Mouse (Mus musculus) olfactory bulb, adult 2 months (tissue): ENCODE data around the gene Fam229b. TPM values are rescaled to one million over a fixed set of nuclear protein-coding genes. Genes with fewer than 3 reads are reported as not detected.

ENCODE experiments used
- H3K27ac ChIP-seq: fragments of 200-500 bp; 2 replicates; pipeline ENCODE4 v1.5.1; 2012; ENCODE audit warnings: low read depth, low read length; ENCODE audit not compliant: insufficient read depth
- H3K4me1 ChIP-seq: fragments of 200-500 bp; 2 replicates; pipeline ENCODE4 v1.6.1; 2012; ENCODE audit warnings: low read length; ENCODE audit not compliant: control insufficient read depth, insufficient read depth
- H3K4me3 ChIP-seq: fragments of 200-500 bp; 2 replicates; pipeline ENCODE4 v1.5.1; 2012; ENCODE audit warnings: mild to moderate bottlenecking, low read depth, low read length, moderate library complexity; ENCODE audit not compliant: insufficient read depth
- CTCF ChIP-seq: fragments of 200-500 bp; IDR thresholded peaks from 2 replicates; pipeline ENCODE4 v1.5.1; 2012; ENCODE audit warnings: low read depth, mild to moderate bottlenecking, low read length, moderate library complexity; ENCODE audit not compliant: insufficient read depth
- POLR2A ChIP-seq: fragments of 200-500 bp; IDR thresholded peaks from 2 replicates; pipeline ENCODE4 v1.6.1; 2012; ENCODE audit warnings: mild to moderate bottlenecking, low read depth, low read length, moderate library complexity; ENCODE audit not compliant: insufficient read depth
- WGBS: fragments of 180-500 bp; shearing (Covaris S2); methylation state at CpG from one replicate; pipeline ENCODE4 v1.1.7; 2018; 5-methylcytosine and 5-hydroxymethylcytosine counted together
- polyA plus RNA-seq: library from polyadenylated mRNA; stranded (reverse); fragments of >200 nt; gene quantifications from 2 replicates; pipeline ENCODE4 v1.2.4, GENCODE M21; 2012; ENCODE audit warnings: low replicate concordance; ENCODE audit not compliant: missing spikeins, insufficient read depth, insufficient read length

Fam229b gene
- polyA plus RNA-seq, result not detected in 2 replicates

DNA sequence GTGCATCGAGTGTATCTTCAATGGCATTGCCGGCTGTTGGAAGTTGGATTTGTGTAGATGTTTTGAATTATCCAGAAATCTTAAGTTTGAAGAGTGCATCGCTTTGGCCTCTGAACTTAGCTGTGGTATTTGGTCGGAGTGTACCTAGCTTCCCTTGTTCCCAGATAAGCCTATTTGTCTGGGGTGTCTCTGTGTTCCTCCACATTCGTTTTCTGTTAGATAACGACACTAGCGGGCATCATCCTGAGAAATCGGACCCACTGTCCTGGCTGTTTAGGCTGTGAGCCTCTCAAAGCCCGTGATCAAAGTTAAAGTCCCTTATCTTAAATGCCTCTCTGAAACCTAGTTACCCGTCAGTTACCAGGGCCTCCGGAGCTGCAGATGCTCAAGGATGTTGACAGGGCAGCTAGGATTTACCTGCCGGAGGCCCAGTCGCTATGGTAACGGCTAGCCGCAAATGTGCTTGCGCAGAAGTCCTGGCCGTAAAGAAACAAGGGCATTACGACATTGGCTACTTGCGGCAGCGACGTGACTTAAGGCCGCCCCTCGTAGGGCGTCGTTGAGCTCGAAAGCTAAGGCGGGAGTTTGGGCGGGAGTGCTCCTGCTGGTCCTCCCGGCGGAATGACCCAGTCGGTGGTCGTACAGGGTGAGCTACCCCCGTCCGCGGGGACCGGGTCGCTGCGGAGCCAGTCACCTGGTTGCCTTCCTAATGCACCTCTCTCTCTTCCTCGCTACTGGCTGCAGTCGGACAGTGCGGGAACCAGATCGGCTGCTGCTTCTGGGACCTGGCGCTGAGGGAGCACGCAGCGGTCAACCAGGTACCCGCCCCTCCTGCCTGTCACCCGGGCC, at the start of gene Fam229b, which contains the start of gene Tube1:
Gene Fam229b (minus strand): TSS at position 453 of the 849 bp plus-strand sequence.
Gene Tube1 (plus strand): TSS at position 515 of the 849 bp plus-strand sequence.
- Histone ChIP-seq H3K4me3 (peak within 1 kb of the TSS; percentile 62), H3K27ac (0 out of 2 replicates have a peak within 1 kb of the TSS, but pooled peaks have one; percentile 64), H3K4me1 (no peaks in the 10 kb centered on the region)
- TF ChIP-seq POLR2A (peak; percentile 45; the same call in 1 of the 2 replicates), CTCF (no peak)
- 2% methylated on average over 47 of the region's 47 CpGs for WGBS

DNA sequence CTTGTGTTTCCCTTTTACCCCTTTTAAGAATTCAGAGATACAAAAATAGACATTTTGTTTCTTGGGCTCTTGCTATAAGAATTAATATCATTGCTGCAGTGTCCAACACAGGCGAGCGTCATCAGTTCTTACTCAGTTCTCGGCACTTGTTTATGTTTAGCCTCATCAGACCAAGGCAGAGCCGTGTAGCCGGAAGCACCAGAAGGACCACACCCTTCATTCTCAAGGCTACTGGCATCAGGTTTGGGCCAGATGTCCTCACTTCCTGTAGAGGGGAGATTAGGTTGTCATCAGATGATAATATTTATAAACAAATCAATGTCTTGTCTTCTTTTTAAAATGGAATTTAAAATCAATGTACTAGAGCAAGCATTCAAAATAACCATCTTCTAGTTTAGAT, 43.3 kb upstream of the Fam229b start:
- Histone ChIP-seq H3K27ac (no peak overlapping the region), H3K4me3 (no peak overlapping the region), H3K4me1 (peaks cover 9% of the 10 kb centered on the region)
- WGBS, result 88% methylated on average over 5 of the region's 5 CpGs
- TF ChIP-seq POLR2A (no peak), CTCF (no peak)

DNA sequence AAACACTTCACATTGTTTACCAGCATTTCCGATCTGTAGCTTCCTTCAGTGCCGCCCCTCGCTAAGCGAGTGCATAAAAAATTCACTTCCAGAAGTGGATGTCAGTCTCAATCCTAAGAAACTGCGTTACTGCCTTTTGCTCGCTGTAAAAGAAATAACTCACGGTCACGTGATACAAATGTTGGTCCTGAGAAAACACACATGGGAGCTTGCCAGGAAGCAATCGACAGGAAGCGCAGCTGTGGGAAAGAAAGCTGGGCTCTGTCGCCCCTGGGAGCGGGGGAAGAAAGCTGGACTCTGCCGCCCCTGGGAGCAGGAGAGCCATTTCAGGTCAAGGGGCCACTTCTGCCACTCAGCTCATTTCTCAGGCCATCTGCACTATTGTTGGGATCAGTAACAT, 39.4 kb upstream of the Fam229b start:
- no peak for TF ChIP-seq CTCF
- no peak for TF ChIP-seq POLR2A
- 12% methylated on average over 13 of the region's 13 CpGs for WGBS
- H3K27ac ChIP-seq, result 0 out of 2 replicates have a peak overlapping the region, but pooled peaks have one; percentile 9
- no peak overlapping the region for H3K4me3 ChIP-seq
- H3K4me1 ChIP-seq, result peaks cover 18% of the 10 kb centered on the region

DNA sequence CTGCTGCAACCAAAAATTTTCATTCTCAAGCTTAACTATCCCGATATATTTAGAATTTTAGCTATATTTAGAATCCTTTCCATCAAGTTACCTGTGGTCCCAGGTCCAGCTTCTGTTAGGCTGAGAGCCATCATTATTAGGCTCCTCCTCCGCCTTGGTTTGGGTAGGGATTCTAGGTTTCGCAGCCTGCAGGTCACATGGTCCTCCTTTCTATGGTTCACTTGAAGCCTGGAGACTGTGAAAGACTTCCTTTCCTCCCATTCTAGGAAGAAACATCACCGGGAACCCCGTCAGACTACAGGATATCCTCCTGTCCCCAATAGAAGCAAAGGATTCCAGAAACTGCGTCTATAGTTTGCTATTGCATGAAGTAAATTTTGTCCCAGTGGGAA, 38.8 kb upstream of the Fam229b start:
- no peak for TF ChIP-seq CTCF
- no peak for TF ChIP-seq POLR2A
- Histone ChIP-seq H3K4me1 (peaks cover 18% of the 10 kb centered on the region), H3K4me3 (no peak overlapping the region), H3K27ac (0 out of 2 replicates have a peak overlapping the region, but pooled peaks have one; percentile 9)
- WGBS, result 63% methylated on average over 6 of the region's 6 CpGs

DNA sequence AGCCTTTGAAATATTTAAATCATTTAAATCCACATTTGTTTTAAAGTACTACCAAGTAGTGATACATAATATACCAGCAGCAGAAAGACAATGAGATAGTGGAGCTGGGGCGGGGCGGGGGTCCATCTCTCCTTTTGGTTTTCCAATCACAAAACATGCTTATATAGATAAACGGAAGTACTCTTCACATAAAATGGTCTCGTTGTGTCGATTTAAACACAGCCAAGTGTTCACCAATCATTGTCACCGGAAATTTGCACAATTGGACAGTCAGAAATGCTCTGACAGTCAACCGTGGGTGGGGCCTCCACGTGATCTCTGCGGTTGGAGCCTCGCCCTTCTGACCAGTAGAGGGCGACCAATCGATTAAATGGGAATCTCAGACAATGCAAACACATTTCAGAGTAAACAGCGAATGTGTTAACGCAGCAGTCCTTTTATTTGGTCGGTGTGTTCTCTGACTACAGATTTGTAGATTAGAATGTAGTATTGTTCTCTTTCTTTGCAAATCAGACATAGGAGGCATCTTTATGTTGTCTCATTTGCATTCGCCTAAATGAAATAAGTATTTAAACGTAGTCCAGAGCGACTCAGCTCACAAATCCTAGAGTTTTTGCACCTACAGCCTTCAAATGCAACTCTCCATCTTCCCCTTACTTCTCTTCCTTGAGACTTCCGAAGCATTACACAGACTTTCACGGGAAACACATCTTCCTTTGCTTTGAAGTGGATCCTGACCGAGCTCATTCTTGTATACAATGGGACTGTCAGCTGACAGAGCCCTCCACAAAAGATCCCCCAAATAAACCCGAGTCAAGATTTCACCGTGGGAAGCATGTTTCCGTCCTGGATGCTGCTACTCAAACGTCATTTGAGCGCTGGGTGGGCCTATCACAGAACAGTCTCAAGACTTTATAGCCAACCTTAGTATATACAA, 38.2 kb upstream of the Fam229b start:
- Histone ChIP-seq H3K27ac (peak overlapping the region; percentile 97), H3K4me3 (peak overlapping the region; percentile 67), H3K4me1 (peaks cover 18% of the 10 kb centered on the region)
- 8% methylated on average over 26 of the region's 26 CpGs for WGBS
- TF ChIP-seq CTCF (peak; percentile 52; the same call in 1 of the 2 replicates), POLR2A (no peak)

DNA sequence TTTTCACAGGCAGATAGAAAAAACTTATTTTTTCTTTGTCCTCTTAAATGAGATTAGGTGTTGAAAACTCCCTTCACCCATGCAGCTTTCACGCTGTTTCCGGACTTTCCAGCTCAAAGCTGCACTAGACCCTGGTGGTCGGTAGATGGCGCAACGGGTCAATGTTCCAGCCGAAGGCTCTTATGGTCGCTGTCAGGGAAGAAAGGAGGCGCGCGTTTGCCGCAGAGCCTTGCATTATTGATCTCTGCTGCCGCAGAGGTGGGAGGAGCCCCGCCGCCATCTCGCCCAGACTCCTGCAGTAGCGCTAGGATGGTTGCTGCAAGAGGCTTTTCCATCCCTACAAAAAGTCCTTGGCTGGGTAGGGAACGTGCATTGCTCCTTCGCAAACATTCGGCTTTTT, 37.4 kb upstream of the Fam229b start:
- Histone ChIP-seq H3K27ac (peak overlapping the region; percentile 97), H3K4me1 (peaks cover 18% of the 10 kb centered on the region), H3K4me3 (peak overlapping the region; percentile 67)
- TF ChIP-seq POLR2A, result peak; percentile 61
- TF ChIP-seq CTCF, result peak; percentile 88
- WGBS, result under 1% methylated on average over 19 of the region's 19 CpGs

DNA sequence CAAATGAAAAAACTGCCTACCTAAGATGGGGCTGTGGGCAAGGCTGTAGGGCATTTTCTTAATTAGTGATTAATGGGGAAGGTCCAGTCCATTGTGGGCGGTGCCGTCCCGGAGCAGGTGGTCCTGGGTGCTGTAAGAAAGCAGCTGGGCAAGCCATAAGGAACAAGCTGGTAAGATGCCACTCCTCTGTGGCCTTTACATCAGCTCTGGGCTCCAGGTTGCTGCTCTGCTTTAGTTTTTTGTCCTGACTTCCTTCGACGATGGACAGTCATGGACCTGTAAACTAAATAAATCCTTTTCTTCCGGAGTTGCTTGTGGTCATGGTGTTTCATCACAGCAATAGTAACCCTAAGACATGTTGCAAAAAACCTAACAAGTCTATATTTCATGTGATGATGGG, 37.0 kb upstream of the Fam229b start:
- Histone ChIP-seq H3K4me3 (no peak overlapping the region), H3K27ac (no peak overlapping the region), H3K4me1 (peaks cover 18% of the 10 kb centered on the region)
- 7% methylated on average over 6 of the region's 6 CpGs for WGBS
- no peak for TF ChIP-seq POLR2A
- TF ChIP-seq CTCF, result no peak

DNA sequence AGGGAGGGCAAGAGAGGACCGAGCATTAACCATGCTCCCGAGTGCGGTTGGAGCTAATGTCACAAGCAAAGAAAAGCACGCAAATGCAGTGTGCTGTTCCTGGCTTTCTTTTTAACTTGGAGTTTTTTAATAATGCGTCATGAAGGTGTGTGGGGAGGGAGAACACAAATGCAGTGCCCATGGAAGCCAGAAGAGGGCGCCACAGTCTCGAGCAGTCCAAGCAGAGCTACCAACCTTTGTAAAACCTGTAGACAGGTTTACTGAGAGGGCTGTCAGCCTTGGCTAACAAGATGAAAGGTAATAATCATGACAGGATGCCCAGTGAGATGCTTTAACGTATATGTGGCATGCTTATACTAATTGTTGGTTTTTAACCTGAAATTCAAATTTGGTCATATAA, 36.5 kb upstream of the Fam229b start:
- no peak overlapping the region for H3K27ac ChIP-seq
- no peak for TF ChIP-seq POLR2A
- TF ChIP-seq CTCF, result peak; percentile 59; the same call in 1 of the 2 replicates
- peaks cover 18% of the 10 kb centered on the region for H3K4me1 ChIP-seq
- H3K4me3 ChIP-seq, result peak overlapping the region; percentile 9; the same call in 1 of the 2 replicates
- WGBS, result 3% methylated on average over 8 of the region's 8 CpGs
